Mouse (Mus musculus): Measurements from ENCODE around the gene Dmkn.

The Dmkn gene

GRCm38 (mm10) chr7:30761769-30762352 lies 1.7 kb upstream of the Dmkn start:
- in situ Hi-C loops (cut with MboI) = no loop called here

GRCm38 (mm10) chr7:30765173-30765572 lies 1.6 kb downstream of the Dmkn start:
- in situ Hi-C loops (cut with MboI) = no loop called here

GRCm38 (mm10) chr7:30766408-30766807 lies 2.9 kb downstream of the Dmkn start:
- in situ Hi-C loops (cut with MboI) = no loop called here

GRCm38 (mm10) chr7:30769236-30769635 lies 5.7 kb downstream of the Dmkn start:
- in situ Hi-C loops (cut with MboI) = no loop called here

- in situ Hi-C loops (cut with MboI) = no loop called here
Observed at GRCm38 (mm10) chr7:30776104-30776503, 12.5 kb downstream of the Dmkn start.

GRCm38 (mm10) chr7:30777081-30777579 lies 13.6 kb downstream of the Dmkn start:
- in situ Hi-C loops (cut with MboI) = no loop called here

- in situ Hi-C loops (cut with MboI) = no loop called here
Observed at GRCm38 (mm10) chr7:30777911-30778310, 14.4 kb downstream of the Dmkn start.

- in situ Hi-C loops (cut with MboI) = no loop called here
Observed at GRCm38 (mm10) chr7:30781792-30782191, 18.2 kb downstream of the Dmkn start.

- in situ Hi-C loops (cut with MboI) = no loop called here
Observed at GRCm38 (mm10) chr7:30782658-30783057, 19.1 kb downstream of the Dmkn start.

GRCm38 (mm10) chr7:30785154-30785553 lies 21.6 kb downstream of the Dmkn start:
- in situ Hi-C loops (cut with MboI) = no loop called here

GRCm38 (mm10) chr7:30785721-30786546 lies 22.4 kb downstream of the Dmkn start:
- in situ Hi-C loops (cut with MboI) = no loop called here

- in situ Hi-C loops (cut with MboI) = no loop called here
Observed at GRCm38 (mm10) chr7:30787377-30788022, 23.9 kb downstream of the Dmkn start, which contains the start of gene Krtdap. Gene Krtdap, plus strand, starts transcription at chr7:30787896.

- in situ Hi-C loops (cut with MboI) = no loop called here
Observed at GRCm38 (mm10) chr7:30790141-30790540, 26.6 kb downstream of the Dmkn start.

- in situ Hi-C loops (cut with MboI) = no loop called here
Observed at GRCm38 (mm10) chr7:30791921-30792320, 28.4 kb downstream of the Dmkn start.

- in situ Hi-C loops (cut with MboI) = no loop called here
Observed at GRCm38 (mm10) chr7:30794921-30795320, 31.4 kb downstream of the Dmkn start.

- in situ Hi-C loops (cut with MboI) = no loop called here
Observed at GRCm38 (mm10) chr7:30796790-30797189, 33.2 kb downstream of the Dmkn start.

GRCm38 (mm10) chr7:30800653-30801052 lies 37.1 kb downstream of the Dmkn start:
- in situ Hi-C loops (cut with MboI) = no loop called here

GRCm38 (mm10) chr7:30803256-30803655 lies 39.7 kb downstream of the Dmkn start:
- in situ Hi-C loops (cut with MboI) = no loop called here

- in situ Hi-C loops (cut with MboI) = no loop called here
Observed at GRCm38 (mm10) chr7:30804026-30804715, 40.6 kb downstream of the Dmkn start.

- in situ Hi-C loops (cut with MboI) = no loop called here
Observed at GRCm38 (mm10) chr7:30805924-30806323, 42.4 kb downstream of the Dmkn start.

GRCm38 (mm10) chr7:30810319-30810718 lies 46.8 kb downstream of the Dmkn start:
- in situ Hi-C loops (cut with MboI) = no loop called here

GRCm38 (mm10) chr7:30811757-30812290 lies 48.3 kb downstream of the Dmkn start:
- in situ Hi-C loops (cut with MboI) = no loop called here
